Mouse (Mus musculus) MEL (cell line): ENCODE data around the gene Tomm40.
A peak's percentile ranks its signal among the peaks of the same experiment; 100 is the strongest.

ENCODE experiments used
- CTCF ChIP-seq, 3 experiments: IDR thresholded peaks in 2 of 3; conservative IDR thresholded peaks in 1 of 3; 2 replicates each; pipeline ENCODE4 v1.5.1; 2011 to 2012; ENCODE audit warnings: low read length in 3 of 3, low read depth in 2 of 3, mild to moderate bottlenecking in 2 of 3, improper control_type of control experiment in 1 of 3, inconsistent platforms in 1 of 3, mixed read lengths in 1 of 3, moderate library complexity in 1 of 3; ENCODE audit not compliant: control insufficient read depth in 1 of 3, insufficient read depth in 1 of 3, poor library complexity in 1 of 3, severe bottlenecking in 1 of 3
- EP300 ChIP-seq, 2 experiments: IDR thresholded peaks; 2 replicates each; pipeline ENCODE4 v1.6.1; 2011; ENCODE audit warnings: improper control_type of control experiment in 2 of 2, low read length in 2 of 2, low read depth in 1 of 2, mild to moderate bottlenecking in 1 of 2
- MAFK ChIP-seq: IDR thresholded peaks from 2 replicates; pipeline ENCODE4 v1.6.1; 2011; ENCODE audit warnings: low read depth, mild to moderate bottlenecking, low read length, improper control_type of control experiment, borderline replicate concordance
- MAX ChIP-seq: IDR thresholded peaks from 2 replicates; pipeline ENCODE4 v1.6.1; 2011; ENCODE audit warnings: low read length, improper control_type of control experiment
- POLR2AphosphoS2 ChIP-seq: IDR thresholded peaks from 2 replicates; pipeline ENCODE4 v1.6.1; 2011; ENCODE audit warnings: low read length, improper control_type of control experiment
- TAL1 ChIP-seq: IDR thresholded peaks from 2 replicates; pipeline ENCODE4 v1.6.1; 2012; ENCODE audit warnings: mild to moderate bottlenecking, inconsistent platforms, low read length, moderate library complexity, mixed read lengths

DNA sequence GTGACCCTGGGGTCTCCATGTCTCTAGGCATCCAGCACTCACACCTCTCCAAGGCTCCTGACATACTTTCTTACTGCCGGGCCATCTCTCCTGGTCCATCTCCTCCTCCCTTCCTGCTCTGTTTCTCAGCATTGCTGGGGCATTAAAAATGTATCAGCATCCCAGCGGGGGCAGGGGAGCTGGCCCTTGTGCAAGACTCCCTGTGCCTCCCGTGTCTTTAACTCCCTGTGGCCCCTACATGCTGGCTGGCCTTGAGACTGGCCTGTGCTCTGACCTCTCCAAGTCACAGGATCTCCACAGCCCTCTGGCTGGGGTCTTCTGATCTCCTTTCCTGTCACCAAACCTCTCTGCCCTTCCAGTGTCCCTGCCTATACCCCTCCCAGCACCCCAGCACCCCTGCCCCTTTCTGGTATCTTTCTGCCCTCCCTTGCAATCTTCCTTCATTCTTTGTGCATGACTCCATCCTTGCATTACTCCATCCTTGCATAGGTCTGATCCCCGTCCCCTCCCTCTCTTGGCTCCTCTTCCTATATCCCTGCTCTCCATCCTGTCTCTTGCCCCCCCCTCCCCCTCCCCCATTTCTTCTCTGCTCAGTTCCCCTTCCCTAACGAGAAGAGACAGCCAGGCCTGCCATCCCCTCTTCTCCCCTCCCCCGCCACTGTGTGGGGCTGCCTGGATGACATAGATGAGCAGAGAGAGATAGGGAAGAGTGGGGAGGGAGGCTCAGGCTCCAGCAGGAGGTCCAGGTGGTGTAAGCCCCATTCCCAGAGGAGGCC is 31.4 kb upstream of the Tomm40 start:
- TF ChIP-seq TAL1, result no peak
- TF ChIP-seq MAFK, result no peak
- no peak for TF ChIP-seq MAX
- peak in 1 of 2 experiments; percentile 23; a peak in 1 of 4 replicates for TF ChIP-seq EP300 (IDR thresholded peaks at IDR 0.05; ENCODE audit: low read depth in 1 of 2, low read length in 2 of 2)
- TF ChIP-seq POLR2AphosphoS2, result no peak
- no peak for TF ChIP-seq CTCF (IDR thresholded peaks at IDR 0.05 in 2 of 3, conservative IDR thresholded peaks at IDR 0.05 in 1 of 3; ENCODE audit: control insufficient read depth in 1 of 3, insufficient read depth in 1 of 3, low read depth in 2 of 3, low read length in 3 of 3, poor library complexity in 1 of 3, severe bottlenecking in 1 of 3)
